Mouse (Mus musculus) cerebellum, adult 2 months (tissue): ENCODE measurements around the gene Dus3l.

Experiments used
- CTCF ChIP-seq: fragments of 200-500 bp; IDR thresholded peaks from 2 replicates; pipeline ENCODE4 v1.5.1; 2011; ENCODE audit warnings: low read depth, mild to moderate bottlenecking, control low read depth, low read length, moderate library complexity, borderline replicate concordance; ENCODE audit not compliant: insufficient read depth
- POLR2A ChIP-seq: fragments of 200-500 bp; IDR thresholded peaks from 2 replicates; pipeline ENCODE4 v1.6.1; 2011; ENCODE audit warnings: low read length, control low read depth, borderline replicate concordance; ENCODE audit not compliant: insufficient read depth

DNA sequence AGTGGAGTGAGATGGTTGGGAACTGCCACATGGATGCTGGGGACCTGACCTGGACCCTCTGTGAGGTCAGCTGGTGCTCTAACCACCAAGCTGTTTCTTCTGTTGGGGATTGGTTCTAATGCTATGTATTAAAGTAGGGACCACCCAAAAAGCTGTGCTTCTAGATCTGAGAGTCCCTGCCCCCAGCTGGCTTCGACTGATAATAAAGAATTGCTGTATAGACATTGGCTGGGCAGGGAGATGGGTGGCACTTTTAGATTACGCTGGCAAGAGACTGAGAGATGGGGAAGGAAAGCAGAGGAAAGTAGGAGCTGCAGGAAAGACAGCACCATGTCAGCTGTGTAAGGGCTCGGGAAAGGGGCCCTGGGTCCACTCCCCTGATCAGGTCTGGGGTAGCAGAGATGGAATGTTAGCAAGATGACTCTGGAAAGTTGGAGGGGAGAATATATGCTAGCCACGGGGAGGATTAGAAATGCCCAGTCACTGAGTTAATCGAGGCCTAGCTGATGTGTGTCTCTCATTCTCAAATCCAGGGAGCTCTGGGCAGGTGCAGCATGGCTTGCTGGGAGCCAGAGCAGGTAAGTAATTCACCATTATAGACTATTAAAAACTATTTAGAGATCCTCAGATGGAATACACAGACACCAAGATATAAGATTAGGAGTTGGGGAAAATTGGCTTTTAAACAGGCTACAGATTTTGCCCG is 29.2 kb downstream of the Dus3l start:
- TF ChIP-seq CTCF, result no peak
- no peak for TF ChIP-seq POLR2A
